In genomic region chr14:7944349-7945039, GRCm38 (mm10) we compare ENCODE assay signal across 9 mouse cellular contexts. TPM values are rescaled to one million over a fixed set of nuclear protein-coding genes. Genes with fewer than 3 reads are reported as not detected.
DNase-seq lines count a peak whose midpoint lies in the region; ATAC-seq and TF ChIP-seq lines count a peak whose summit lies in the region.
"Had no signal": no experiment of that assay in that cellular context is flagged by ENCODE, and none has a peak within 500 bp of the region (broad histone marks: within the 10 kb centered on the region; RNA-seq: fewer than 3 reads in every experiment).

No protein-coding gene starts in this region.

- no peak overlapping the region for H3K4me2 ChIP-seq in heart, embryonic 15.5 days
- H3K4me2 ChIP-seq in liver, embryonic 14.5 days (ENCODE audit: low read depth), result no peak overlapping the region

- H3K9me3 ChIP-seq in heart, embryonic 15.5 days (replicated peaks), result no peaks in the 10 kb centered on the region
- no peaks in the 10 kb centered on the region for H3K9me3 ChIP-seq in E14TG2a.4 (ENCODE audit: low read length)
- H3K9me3 ChIP-seq in liver, embryonic 14.5 days (ENCODE audit: control insufficient read depth, low read length), result no peaks in the 10 kb centered on the region

- no peak for TF ChIP-seq EP300 in liver, embryonic 14.5 days (IDR thresholded peaks at IDR 0.05; ENCODE audit: low read depth)

- peaks cover 43% of the 10 kb centered on the region for H3K4me1 ChIP-seq in heart, embryonic 15.5 days (replicated peaks)
- H3K4me1 ChIP-seq in E14TG2a.4 (replicated peaks; ENCODE audit: low read depth, low read length), result peaks cover 69% of the 10 kb centered on the region
- H3K4me1 ChIP-seq in liver, embryonic 14.5 days (replicated peaks; ENCODE audit: control insufficient read depth in 2 of 2, insufficient read depth in 2 of 2, low read length in 1 of 2), result no peaks in the 10 kb centered on the region

- WGBS in heart, embryonic 15.5 days, result 56% methylated on average over 8 of the region's 8 CpGs
- 28% methylated on average over 8 of the region's 8 CpGs for WGBS in liver, embryonic 14.5 days (ENCODE audit: insufficient replicate concordance)

- ATAC-seq in heart, embryonic 15.5 days (replicated peaks; ENCODE audit: insufficient number of reproducible peaks, insufficient read depth, low FRiP score, low read depth), result no peak
- peak; percentile 76 for ATAC-seq in common myeloid progenitor, adult 5-6 weeks (replicated peaks; ENCODE audit: low read depth, poor library complexity, severe bottlenecking)
- ATAC-seq in liver, embryonic 14.5 days (ENCODE audit: insufficient read depth), result no peak

- intact Hi-C loops in heart, postnatal 10 days (cut with DNase I), result no loop called here

- no peak overlapping the region for H3K4me3 ChIP-seq in heart, embryonic 15.5 days
- H3K4me3 ChIP-seq in E14TG2a.4 (replicated peaks; ENCODE audit: low read length), result no peak overlapping the region
- H3K4me3 ChIP-seq in liver, embryonic 14.5 days (ENCODE audit: insufficient read depth in 1 of 2, low read depth in 2 of 2, low read length in 2 of 2), result no peak overlapping the region

- H3K27me3 ChIP-seq in heart, embryonic 15.5 days, result no peaks in the 10 kb centered on the region
- no peaks in the 10 kb centered on the region for H3K27me3 ChIP-seq in E14TG2a.4 (ENCODE audit: insufficient read depth, low read length)
- H3K27me3 ChIP-seq in liver, embryonic 14.5 days (ENCODE audit: control insufficient read depth, insufficient read depth, low read length), result no peaks in the 10 kb centered on the region

- no peak overlapping the region for H3K9ac ChIP-seq in heart, embryonic 15.5 days
- no peak overlapping the region for H3K9ac ChIP-seq in liver, embryonic 14.5 days (replicated peaks)

- no peak for DNase-seq in heart, postnatal 10 days
- DNase-seq in liver, embryonic 14.5 days (ENCODE audit: low read depth in 3 of 3, low spot score in 3 of 3), result no peak
- peak; percentile 69 for DNase-seq in thymus, postnatal 0 days (ENCODE audit: low spot score)
- no peak for DNase-seq in cerebellum, postnatal 36 days
- DNase-seq in urinary bladder, postnatal 14 days (ENCODE audit: low spot score), result no peak

- H3K36me3 ChIP-seq in heart, embryonic 15.5 days, result peaks cover 14% of the 10 kb centered on the region
- H3K36me3 ChIP-seq in E14TG2a.4 (ENCODE audit: insufficient read depth, low read length), result peaks cover 79% of the 10 kb centered on the region
- H3K36me3 ChIP-seq in liver, embryonic 14.5 days (replicated peaks; ENCODE audit: control insufficient read depth, insufficient read depth, low read depth), result no peaks in the 10 kb centered on the region; the same call in 1 of the 2 replicates

- peak; percentile 36 for TF ChIP-seq CTCF in E14TG2a.4 (conservative IDR thresholded peaks at IDR 0.05; ENCODE audit: low read length)
- TF ChIP-seq CTCF in liver, embryonic 14.5 days (IDR thresholded peaks at IDR 0.05; ENCODE audit: low read depth), result peak; percentile 40

- 0 out of 2 replicates have a peak overlapping the region, but pooled peaks have one; percentile 62 for H3K27ac ChIP-seq in heart, embryonic 15.5 days
- no peak overlapping the region for H3K27ac ChIP-seq in liver, embryonic 14.5 days

RNA-seq across cellular contexts. Expression of gene Gm45521, which starts 12.6 kb away (rescaled TPM):
- polyA plus RNA-seq in heart, embryonic 15.5 days (2015; fragmentation: Nextera tagmentation; extraction: Ambion mirVana), result not detected in 2 replicates
- total RNA-seq in heart, postnatal 10 days (2021), result not detected
- not detected in 2 replicates for total RNA-seq in common myeloid progenitor, adult 5-6 weeks (2017)
- polyA plus RNA-seq in liver, embryonic 14.5 days (2012; rRNA removed), result not detected in 2 replicates
- polyA plus RNA-seq in liver, embryonic 14.5 days (2014; fragmentation: Nextera tagmentation; extraction: Ambion mirVana), result not detected in 2 replicates
- not detected in 2 replicates for polyA plus RNA-seq in thymus, postnatal 0 days (2015; fragmentation: Nextera tagmentation; extraction: Ambion mirVana)
- polyA plus RNA-seq: neural tube, embryonic 14.5 days had no signal

RNA-seq across cellular contexts. Expression of gene Dnase1l3, which starts 49.9 kb away (rescaled TPM):
- polyA plus RNA-seq in heart, embryonic 15.5 days (2015; fragmentation: Nextera tagmentation; extraction: Ambion mirVana), result 0.13 and 0.74 TPM in 2 replicates
- not detected for total RNA-seq in heart, postnatal 10 days (2021)
- total RNA-seq in common myeloid progenitor, adult 5-6 weeks (2017), result not detected in 2 replicates
- 0.68 and 0.87 TPM in 2 replicates for polyA plus RNA-seq in liver, embryonic 14.5 days (2012; rRNA removed)
- polyA plus RNA-seq in liver, embryonic 14.5 days (2014; fragmentation: Nextera tagmentation; extraction: Ambion mirVana), result 1.9 and 2.1 TPM in 2 replicates
- polyA plus RNA-seq in thymus, postnatal 0 days (2015; fragmentation: Nextera tagmentation; extraction: Ambion mirVana), result 7.6 and 8.7 TPM in 2 replicates

RNA-seq across cellular contexts. Expression of gene Abhd6, which starts 58.2 kb away (rescaled TPM):
- polyA plus RNA-seq in heart, embryonic 15.5 days (2015; fragmentation: Nextera tagmentation; extraction: Ambion mirVana), result 9.9 and 14.7 TPM in 2 replicates
- total RNA-seq in heart, postnatal 10 days (2021), result 1 to 10 TPM; 8.0 TPM
- 1.4 and 1.8 TPM in 2 replicates for total RNA-seq in common myeloid progenitor, adult 5-6 weeks (2017)
- polyA plus RNA-seq in liver, embryonic 14.5 days (2012; rRNA removed), result 3.2 and 3.4 TPM in 2 replicates
- polyA plus RNA-seq in liver, embryonic 14.5 days (2014; fragmentation: Nextera tagmentation; extraction: Ambion mirVana), result 8.6 and 9.2 TPM in 2 replicates
- 26.9 and 30.7 TPM in 2 replicates for polyA plus RNA-seq in thymus, postnatal 0 days (2015; fragmentation: Nextera tagmentation; extraction: Ambion mirVana)
